Mouse (Mus musculus): ENCODE data around the gene Tmem121b. TPM values are rescaled to one million over a fixed set of nuclear protein-coding genes. Genes with fewer than 3 reads are reported as not detected.

The Tmem121b gene
- total RNA-seq, 2 experiments from 2014 or later: not detected

DNA sequence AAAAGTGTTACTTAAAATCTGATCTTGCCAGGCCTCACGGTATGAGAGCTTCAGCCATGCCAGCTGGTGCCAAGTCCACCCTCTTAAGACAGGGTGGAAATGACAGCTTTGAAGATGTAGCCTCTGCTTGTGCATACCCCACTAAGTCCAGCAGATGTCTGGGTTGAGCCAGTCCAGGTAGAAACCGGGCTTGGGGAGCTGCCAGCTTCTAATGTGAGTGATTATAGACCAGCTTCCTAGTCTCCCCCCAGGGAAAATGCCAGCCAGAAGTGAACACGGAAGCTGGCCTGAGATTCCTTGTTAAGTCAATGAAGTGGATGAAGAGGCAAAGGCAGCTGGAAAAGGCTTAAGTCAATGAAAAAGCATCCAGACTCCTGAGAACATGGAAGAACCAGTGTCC lies 2.9 kb upstream of the Tmem121b start:
- intact Hi-C loops (cut with DNase I): no loop called here
- DNase-seq (ENCODE audit: low spot score): no peak

DNA sequence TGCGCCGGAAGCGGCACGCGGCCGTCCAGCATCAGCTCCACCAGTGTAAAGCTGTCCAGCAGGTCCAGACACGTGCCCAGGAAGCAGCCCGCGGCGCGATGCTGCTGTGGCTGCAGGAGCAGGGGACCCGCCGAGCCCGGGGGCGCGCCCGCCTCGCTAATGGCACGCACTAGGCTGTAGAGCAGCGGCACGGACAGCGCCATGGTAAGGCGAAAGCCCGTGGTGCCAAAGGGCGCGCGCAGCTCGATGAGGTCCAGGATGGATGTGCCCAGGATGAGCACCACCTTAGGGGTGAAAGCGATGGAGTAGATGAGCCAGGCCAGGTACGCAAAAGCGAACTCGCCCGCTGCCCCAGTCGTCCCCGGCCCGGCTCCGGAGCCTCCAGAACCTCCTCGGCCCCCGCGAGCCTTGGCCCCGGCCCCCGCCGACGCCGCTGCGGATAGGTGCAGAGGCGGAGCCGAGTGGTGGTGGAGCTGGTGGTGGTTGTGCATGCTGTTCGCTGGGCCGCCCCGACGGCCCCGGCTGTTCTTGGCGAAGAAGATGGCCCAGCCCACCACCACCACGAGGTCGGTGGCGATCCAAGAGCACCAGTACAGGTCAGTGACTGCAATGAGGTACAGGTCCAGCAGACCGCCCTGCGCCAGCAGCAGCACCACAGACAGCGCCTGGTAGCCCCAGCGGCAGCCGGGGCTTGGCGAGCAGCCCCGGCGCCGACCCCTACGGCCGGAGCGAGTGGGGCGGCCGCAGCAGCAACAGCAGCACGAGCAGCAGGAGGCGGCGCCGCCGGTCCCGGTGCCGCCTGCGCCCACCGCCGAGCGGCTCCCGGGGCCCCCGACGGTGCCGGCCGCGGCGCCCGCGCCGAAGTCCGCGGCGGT lies 871 bp downstream of the Tmem121b start:
- DNase-seq (ENCODE audit: low spot score): no peak
- intact Hi-C loops (cut with DNase I): no loop called here

DNA sequence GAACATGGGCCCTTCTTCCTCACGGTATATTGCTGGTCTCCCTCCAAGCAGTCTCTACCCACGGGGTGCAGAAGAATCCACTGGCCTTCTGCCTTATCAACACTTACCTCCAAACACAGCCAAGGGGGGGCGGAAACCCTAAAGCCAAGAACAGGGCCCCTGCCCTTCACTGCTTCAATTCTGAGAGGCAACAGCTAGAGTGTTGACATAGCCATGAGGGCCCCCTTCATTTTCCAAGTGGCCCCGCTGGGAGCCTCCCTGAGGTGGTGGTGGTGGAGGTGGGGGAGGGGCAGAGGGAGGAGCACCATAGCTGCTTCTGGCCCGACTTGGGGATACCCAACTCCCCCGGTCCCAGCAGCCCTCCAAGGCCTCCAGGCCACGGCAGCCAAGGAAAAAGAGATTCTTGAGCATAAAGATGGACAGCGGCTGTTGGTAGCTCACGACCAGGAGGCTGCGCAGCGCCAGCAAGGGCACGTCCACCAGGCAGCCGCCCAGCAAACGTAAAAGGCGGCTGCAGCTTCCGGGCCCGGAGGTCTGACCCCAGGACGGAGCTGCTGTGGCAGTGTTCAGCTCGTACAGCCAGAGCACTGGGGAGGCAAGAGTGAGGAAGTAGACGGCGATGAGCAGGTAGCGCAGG lies 1.6 kb downstream of the Tmem121b start:
- intact Hi-C loops (cut with DNase I): no loop called here
- DNase-seq (ENCODE audit: low spot score): no peak

DNA sequence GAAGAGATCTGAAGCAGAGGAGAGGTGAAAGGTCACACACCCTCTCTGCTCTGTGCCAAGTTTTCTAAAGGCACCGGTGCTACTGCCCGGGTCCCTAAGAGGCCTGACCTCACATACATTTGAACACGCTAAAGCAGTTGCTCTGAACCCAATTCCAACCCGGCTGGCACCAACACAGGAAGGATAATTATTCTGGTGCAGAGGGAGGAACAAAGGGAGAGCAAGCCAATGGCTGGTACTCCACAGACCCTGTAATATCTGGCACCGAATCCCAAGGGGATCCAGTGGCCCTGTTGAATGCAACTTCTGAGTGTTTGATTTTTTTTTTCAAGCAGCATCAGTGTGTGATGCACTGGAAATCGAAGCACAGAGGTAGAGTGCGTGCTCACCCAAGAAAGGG lies 2.5 kb downstream of the Tmem121b start:
- no peak for DNase-seq (ENCODE audit: low spot score)
- intact Hi-C loops (cut with DNase I): no loop called here

DNA sequence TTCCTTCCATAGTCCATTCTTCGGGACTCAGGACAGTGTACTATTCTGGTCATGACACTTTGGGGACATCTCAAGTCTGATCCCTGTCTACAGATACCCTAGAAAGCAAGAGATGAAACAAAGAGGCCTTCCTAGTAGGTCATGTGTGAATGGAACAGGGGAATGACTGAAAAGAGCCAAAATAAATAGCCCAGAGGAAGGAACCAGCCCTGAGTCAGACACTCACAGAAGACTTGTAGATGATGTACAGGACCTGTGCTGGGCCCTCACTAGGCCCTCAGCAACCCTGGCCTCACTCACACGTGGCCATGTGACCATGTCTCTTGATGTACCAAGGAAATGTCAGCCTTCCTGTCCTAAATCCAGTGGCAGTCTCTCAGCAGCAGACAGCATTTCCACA lies 4.1 kb downstream of the Tmem121b start:
- DNase-seq (ENCODE audit: low spot score): no peak

DNA sequence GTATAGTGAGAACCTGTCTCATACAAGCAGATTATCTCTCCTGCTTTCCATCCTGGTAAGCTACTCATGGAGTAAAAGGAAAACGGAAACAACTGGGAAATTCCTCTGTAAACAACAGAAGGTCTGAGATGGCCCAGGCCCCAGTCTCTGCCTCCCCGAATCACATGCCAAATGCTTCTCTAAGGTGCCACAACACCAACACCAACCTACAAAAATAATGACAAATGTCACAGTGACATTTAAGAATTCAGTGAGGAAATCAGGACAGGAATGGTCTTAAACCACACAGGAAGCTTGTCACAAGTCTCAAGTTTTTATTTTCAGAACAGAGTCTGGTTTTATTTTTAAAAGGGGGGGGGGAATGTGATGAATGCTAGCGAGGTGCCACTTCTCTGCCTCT lies 5.0 kb downstream of the Tmem121b start:
- DNase-seq (ENCODE audit: low spot score): no peak
- intact Hi-C loops (cut with DNase I): loop anchor here (5.0 kb wide), 1 partner anchor 1121 kb away; no protein-coding TSS in a partner anchor

More for the DNA sequence above, 4.1 kb downstream of the Tmem121b start:
- intact Hi-C loops (cut with DNase I): loop anchor here (5.0 kb wide), 1 partner anchor 1122 kb away; no protein-coding TSS in a partner anchor

DNA sequence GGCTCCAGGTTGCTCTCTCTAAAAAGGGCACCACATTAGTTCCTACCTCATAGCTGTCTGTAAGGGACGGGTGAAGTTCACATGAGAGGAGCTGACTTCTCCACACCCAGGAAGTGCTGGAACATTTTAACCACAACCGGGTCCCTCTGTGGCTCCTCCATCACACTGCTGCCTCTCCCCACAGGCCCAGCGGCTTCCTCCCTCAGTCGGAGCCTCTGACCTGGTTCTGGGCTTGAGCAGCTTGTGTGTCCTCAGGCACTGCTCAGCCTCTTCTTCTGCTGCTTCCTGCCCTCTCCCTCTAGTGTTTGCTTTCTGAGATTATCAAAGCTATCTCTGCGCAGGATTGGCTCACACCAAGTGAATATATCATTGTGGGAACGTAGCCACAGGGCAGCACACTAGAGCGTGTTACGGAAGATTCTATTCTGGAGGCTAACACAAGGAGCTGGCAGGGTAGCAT lies 7.5 kb downstream of the Tmem121b start:
- no peak for DNase-seq (ENCODE audit: low spot score)
- intact Hi-C loops (cut with DNase I): loop anchor here (5.0 kb wide), 1 partner anchor 1119 kb away; no protein-coding TSS in a partner anchor

DNA sequence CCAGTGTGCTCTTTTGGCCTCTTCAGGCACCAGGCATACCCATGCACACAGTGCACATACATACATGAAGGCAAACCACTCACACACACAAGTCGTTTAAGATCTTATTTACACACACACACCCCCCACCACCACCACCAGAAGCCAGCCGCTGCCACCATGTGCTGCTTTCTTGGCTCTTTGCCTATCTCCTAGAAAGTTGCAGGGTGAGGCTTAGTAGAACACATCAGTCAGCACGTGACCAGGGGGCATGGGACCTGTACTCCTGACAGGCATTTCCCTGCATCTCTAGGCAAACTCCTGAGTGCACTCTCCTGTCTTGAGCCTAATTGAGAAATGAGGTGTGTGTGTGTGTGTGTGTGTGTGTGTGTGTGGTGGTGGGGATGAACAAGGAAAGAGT lies 8.6 kb downstream of the Tmem121b start:
- intact Hi-C loops (cut with DNase I): loop anchor here (5.0 kb wide), 1 partner anchor 1118 kb away; no protein-coding TSS in a partner anchor
- DNase-seq (ENCODE audit: low spot score): no peak

DNA sequence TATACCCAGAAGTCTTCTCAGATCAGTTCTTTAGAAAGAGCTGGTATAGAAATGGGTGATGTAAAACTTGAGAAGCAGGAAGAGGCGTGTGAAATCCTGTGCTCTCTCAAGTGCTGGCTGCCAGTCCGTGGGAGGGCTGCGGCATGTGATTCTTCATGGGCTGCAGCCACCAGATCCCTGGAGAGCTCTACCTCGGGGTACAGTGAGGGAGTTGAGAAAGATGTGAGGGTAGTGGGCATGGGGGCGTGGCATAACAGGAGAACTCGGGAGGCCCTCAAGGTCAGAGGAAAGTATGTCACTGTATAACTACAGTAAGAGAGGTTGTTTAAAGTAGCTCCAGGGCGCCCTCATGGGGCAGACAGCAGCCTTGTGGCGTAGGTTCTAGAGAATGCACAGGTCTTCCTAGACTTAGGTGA lies 10.4 kb downstream of the Tmem121b start:
- intact Hi-C loops (cut with DNase I): no loop called here

DNA sequence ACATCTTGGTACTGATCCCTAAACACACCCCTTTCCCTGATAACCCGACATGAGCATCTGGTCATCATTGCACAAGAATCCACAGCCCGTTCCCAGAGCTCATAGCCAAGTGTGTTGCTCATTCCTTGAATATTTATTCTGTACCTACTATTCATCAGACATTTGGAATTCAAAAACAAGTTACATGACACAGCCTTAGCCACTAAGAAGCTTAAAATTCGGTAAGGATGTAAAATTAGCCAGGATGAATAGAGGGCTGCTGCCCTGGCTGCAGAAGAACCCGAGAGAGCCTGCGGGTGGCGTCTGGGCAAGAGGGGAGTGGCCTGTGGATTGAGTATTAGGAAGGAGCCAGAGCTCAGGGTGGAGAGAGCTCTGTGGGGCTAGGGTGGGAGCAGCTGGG lies 10.9 kb downstream of the Tmem121b start:
- intact Hi-C loops (cut with DNase I): no loop called here
- DNase-seq (ENCODE audit: low spot score): no peak

More for the DNA sequence above, 10.4 kb downstream of the Tmem121b start:
- no peak for DNase-seq (ENCODE audit: low spot score)

DNA sequence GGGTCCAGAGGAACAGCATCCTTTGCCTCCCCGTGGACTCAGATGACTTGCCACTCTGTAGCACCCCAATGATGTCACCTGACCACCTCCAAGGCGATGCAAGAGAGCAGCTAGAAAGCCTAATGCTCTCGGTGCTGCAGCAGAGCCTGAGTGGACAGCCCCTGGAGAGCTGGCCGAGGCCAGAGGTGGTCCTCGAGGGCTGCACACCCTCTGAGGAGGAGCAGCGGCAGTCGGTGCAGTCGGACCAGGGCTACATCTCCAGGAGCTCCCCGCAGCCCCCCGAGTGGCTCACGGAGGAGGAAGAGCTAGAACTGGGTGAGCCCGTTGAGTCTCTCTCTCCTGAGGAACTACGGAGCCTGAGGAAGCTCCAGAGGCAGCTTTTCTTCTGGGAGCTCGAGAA lies 11.6 kb downstream of the Tmem121b start:
- intact Hi-C loops (cut with DNase I): no loop called here
- no peak for DNase-seq (ENCODE audit: low spot score)

DNA sequence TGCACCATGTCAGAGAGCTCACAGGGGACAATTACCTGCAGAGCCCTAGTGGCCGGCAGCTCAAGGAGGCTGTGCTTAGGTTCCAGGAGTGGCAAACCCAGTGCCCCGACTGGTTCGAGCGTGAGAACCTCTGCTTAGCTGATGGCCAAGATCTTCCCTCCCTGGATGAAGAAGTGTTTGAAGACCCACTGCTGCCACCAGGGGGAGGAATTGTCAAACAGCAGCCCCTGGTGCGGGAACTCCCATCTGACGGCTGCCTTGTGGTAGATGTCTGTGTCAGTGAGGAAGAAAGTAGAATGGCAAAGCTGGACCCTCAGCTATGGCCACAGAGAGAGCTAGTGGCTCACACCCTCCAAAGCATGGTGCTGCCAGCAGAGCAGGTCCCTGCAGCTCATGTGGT lies 12.1 kb downstream of the Tmem121b start:
- DNase-seq (ENCODE audit: low spot score): no peak
- intact Hi-C loops (cut with DNase I): no loop called here

DNA sequence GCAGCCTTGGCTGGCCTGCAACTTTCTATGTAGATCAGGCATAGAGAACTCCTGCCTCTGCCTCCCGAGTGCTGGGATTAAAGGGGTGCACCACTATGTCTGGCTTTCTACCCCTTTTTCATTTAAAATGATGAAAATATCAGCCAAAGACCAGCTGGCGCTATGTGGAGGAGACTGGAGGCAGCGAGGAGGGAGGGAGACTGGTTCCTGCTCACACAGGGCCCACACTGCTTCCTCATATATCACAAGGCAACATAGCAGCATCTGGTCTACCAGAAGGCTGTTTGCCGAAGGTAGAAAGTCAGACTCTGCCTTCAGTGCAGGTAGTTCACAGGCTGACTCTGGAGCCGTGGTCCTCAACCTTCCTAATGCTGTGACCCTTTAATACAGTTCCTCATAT lies 13.2 kb downstream of the Tmem121b start:
- intact Hi-C loops (cut with DNase I): no loop called here
- no peak for DNase-seq (ENCODE audit: low spot score)

DNA sequence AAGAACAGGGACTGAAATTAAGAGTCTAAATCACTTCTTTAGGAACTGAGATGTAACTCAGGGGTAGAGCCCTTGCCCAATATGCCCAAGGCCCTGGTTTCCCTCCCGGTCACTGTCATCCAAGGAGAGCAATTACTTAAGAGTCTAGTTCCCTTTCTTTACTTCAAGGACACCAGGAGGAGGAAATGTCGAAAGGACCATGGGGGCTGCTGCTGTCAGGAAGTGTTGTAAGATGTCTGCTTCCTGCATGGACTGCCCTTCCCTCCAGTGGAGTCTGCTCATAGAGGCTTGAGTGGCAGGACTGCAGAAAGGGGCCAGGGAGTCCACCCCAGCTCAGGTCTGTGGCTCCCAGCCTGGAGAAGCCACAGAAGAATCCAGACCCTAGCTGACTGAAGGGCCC lies 14.3 kb downstream of the Tmem121b start:
- DNase-seq (ENCODE audit: low spot score): no peak
- intact Hi-C loops (cut with DNase I): no loop called here

DNA sequence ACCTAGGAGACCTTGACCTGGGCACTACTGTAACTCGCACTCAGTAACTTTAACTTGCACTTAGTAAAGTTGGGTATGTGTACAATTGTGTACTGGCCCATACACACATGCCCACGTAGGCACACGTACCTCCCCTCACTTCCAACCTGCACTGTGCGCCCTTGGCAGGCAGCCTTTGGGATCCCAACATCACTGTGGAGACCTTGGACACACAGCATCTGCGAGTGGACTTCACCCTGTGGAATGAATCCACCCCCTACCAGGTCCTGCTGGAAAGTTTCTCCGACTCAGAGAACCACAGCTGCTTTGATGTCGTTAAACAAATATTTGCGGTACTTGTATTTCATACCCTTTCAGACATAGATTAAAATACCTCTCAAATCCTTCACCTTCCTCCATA lies 18.3 kb downstream of the Tmem121b start:
- intact Hi-C loops (cut with DNase I): no loop called here
- no peak for DNase-seq (ENCODE audit: low spot score)

DNA sequence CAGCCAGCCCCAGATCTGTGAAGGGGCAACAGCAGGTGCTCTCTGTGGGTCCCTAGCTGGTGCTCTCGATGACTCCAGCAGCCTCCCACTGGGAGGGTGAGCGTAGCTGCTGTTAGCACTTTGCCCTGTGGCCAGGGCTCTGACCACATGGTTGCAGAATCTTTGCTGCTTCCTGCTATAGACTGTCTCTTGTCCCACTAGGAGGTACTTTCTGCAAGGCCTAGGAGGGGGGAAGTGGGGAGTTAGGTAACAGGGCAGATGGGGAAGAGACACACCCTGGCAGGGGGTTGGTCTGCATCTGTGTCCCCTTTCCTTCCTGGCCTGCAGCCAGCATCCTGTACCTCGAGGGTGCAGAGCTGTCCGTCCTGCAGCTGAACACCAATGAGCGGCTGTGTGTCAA lies 20.2 kb downstream of the Tmem121b start:
- intact Hi-C loops (cut with DNase I): no loop called here
- no peak for DNase-seq (ENCODE audit: low spot score)

DNA sequence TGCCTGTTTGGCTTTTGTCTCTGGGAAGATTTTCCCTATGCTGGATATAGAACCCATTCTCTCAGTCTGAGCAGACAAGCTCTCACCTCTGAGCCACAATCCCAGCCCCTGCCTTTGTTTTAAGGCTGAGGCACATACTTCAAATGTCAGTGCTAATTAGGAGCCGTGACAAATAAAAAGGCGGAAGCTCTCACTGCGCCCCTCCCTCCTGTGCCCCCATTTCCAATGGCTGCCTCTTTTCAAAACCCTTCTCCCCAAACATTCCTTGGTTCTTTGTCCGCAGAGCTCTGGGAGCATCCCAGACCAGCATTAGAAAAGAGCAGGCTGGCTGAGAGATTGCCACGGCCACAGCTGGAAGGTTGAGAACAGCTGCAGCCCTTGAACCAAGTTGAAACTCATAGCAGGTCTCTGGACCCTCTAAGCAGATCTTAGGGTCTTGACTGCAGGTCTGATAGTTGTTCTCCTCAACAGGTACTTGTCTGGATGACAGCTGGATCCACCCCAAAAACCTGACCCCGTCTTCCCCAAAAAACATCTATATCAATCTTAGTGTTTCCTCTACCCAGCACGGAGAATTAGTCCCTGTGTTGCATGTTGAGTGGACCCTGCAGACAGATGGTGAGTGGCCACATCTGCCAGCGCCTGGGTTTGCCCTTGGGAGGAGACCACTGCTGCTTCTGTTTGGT lies 21.0 kb downstream of the Tmem121b start:
- DNase-seq (ENCODE audit: low spot score): no peak
- intact Hi-C loops (cut with DNase I): no loop called here

DNA sequence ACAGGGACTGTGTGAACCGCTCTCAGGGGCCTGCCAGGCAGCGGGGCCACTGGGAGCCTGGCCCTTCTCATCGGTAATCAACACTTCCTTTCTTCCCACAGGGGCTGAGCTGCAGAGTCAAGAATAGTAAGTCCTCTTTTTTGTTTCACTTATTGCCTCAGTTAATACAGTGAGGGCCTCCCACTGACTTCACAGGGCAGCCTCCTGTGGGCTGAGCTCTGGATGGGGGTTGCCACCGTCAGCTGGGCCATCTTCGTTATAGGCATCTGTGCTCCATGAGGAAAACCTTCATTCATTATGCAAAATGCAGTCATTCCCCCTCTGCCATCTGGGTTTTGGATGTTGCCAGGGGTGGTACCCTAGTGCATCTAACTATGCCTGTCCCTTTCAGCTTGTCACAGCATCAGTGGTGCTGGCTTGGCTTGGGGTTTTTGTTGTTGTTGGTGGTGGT lies 21.6 kb downstream of the Tmem121b start:
- no peak for DNase-seq (ENCODE audit: low spot score)
- intact Hi-C loops (cut with DNase I): no loop called here

DNA sequence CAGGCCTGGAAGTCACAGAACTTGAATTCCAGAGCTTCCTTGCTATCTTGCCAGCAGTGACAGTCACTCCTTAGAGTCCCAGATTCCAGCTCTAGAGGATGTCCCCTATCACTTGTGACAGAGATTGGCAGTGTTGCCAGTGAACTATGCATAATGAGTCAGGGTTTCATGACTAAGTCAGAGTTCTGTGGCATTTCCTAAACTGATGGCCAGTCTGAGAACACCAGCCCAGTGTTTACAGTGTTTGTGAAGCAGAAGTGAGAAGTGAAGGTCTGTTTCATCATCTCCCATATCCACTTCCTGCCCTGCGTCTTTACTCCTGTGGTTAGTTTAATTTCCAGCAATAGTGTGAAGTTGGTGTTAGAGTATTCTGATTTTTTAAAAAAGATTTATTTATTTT lies 22.9 kb downstream of the Tmem121b start:
- DNase-seq (ENCODE audit: low spot score): no peak
- intact Hi-C loops (cut with DNase I): no loop called here

DNA sequence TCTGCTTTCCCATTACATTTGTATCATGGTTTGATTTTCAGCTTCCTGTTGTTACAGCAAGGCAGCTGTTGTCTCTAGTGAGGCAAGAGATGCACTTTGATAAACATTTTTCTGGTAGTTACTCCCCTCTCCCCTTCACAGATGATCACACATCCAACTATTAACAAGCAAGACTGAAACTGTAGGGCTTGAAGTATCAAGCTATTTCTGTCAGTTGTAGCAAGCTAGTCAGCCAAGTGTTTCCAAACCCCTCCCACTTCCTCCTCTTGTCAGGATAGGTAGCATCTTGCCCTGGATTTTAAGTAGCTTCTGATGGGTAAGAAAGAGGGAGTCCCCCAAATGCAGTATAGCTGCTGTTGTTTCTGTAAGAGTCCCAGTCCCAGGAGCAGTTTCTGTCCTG lies 23.8 kb downstream of the Tmem121b start:
- intact Hi-C loops (cut with DNase I): no loop called here

DNA sequence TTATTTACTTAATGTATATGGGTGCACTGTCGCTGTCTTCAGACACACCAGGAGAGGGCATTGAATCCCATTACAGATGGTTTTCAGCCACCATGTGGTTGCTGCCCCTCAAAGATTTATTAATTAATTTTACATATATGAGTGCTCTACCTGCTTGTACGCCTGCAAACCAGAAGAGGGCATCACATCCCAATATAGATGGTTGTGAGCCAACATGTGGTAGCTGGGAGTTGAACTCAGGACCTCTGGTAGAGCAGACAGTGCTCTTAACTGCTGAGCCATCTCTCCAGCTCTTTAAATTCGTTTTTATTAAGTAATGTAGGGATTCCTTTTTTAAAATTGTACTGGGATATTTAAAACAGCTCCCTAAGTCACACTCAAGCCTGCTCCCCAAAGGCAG lies 24.3 kb downstream of the Tmem121b start:
- no peak for DNase-seq (ENCODE audit: low spot score)
- intact Hi-C loops (cut with DNase I): no loop called here

More for the DNA sequence above, 23.8 kb downstream of the Tmem121b start:
- DNase-seq (ENCODE audit: low spot score): no peak

Measured in heart, postnatal 25 days (tissue).